Mouse (Mus musculus) stomach, postnatal 0 days (tissue): ENCODE data around the gene Fnbp1l. TPM values are rescaled to one million over a fixed set of nuclear protein-coding genes. Genes with fewer than 3 reads are reported as not detected.

ENCODE experiments used
- ATAC-seq: fragments of 200-750 bp; cut with Nextera tagmentation; 2 replicates; pipeline ENCODE4 v1.8.0; 2017; ENCODE audit not compliant: low FRiP score, low TSS enrichment
- DNase-seq: peaks from one replicate; pipeline ENCODE4 v3.0.0-alpha.2; 2016; ENCODE audit warnings: low spot score
- H3K27ac ChIP-seq: fragments of 300-500 bp; sonication (generic); replicated peaks from 2 replicates; pipeline ENCODE4 v1.5.1; 2014; ENCODE audit warnings: mild to moderate bottlenecking, control low read depth
- H3K27me3 ChIP-seq: fragments of 300-500 bp; sonication (generic); 2 replicates; pipeline ENCODE4 v1.6.1; 2014; ENCODE audit warnings: low read length; ENCODE audit not compliant: control insufficient read depth, insufficient read depth
- H3K36me3 ChIP-seq: fragments of 300-500 bp; sonication (generic); 2 replicates; pipeline ENCODE4 v1.6.1; 2014; ENCODE audit warnings: low read length, mixed read lengths; ENCODE audit not compliant: control insufficient read depth, insufficient read depth
- H3K4me1 ChIP-seq: fragments of 300-500 bp; sonication (generic); replicated peaks from 2 replicates; pipeline ENCODE4 v1.6.1; 2014; ENCODE audit warnings: antibody characterized with exemption; ENCODE audit not compliant: control insufficient read depth, insufficient read depth
- H3K4me2 ChIP-seq: fragments of 300-500 bp; sonication (generic); replicated peaks from 2 replicates; pipeline ENCODE4 v1.6.1; 2014; ENCODE audit warnings: low read depth, mild to moderate bottlenecking, control low read depth, moderate library complexity
- H3K4me3 ChIP-seq: fragments of 300-500 bp; sonication (generic); 2 replicates; pipeline ENCODE4 v1.5.1; 2014; ENCODE audit warnings: low read depth, low read length, control low read depth
- H3K9ac ChIP-seq: fragments of 300-500 bp; sonication (generic); 2 replicates; pipeline ENCODE4 v1.6.1; 2014; ENCODE audit warnings: mild to moderate bottlenecking, low read length, control low read depth, mixed read lengths
- H3K9me3 ChIP-seq: fragments of 300-500 bp; sonication (generic); 2 replicates; pipeline ENCODE4 v1.6.1; 2016; ENCODE audit warnings: low read length; ENCODE audit not compliant: control insufficient read depth
- CTCF ChIP-seq: IDR thresholded peaks from 2 replicates; pipeline ENCODE4 v1.5.1; 2016; ENCODE audit warnings: antibody characterized with exemption, low read depth, mild to moderate bottlenecking, moderate library complexity
- EP300 ChIP-seq: optimal IDR thresholded peaks from 2 replicates; pipeline ENCODE3; 2016; ENCODE audit warnings: antibody characterized with exemption
- WGBS: fragments of 180-500 bp; shearing (Covaris S2); extraction: QIAGEN DNeasy Blood & Tissue Kit; methylation state at CpG from one replicate; pipeline ENCODE4 v1.1.7; 2014; 5-methylcytosine and 5-hydroxymethylcytosine counted together
- microRNA-seq: library from miRNA; unstranded; fragments of <30 nt; microRNA quantifications from one replicate; pipeline ENCODE4, GENCODE M21; 2016
- polyA plus RNA-seq: library from polyadenylated mRNA; unstranded; fragments of >200 nt; fragmentation: Nextera tagmentation; extraction: Ambion mirVana; gene quantifications from 2 replicates; pipeline ENCODE4 v1.2.1, GENCODE M21; 2015

The Fnbp1l gene
- polyA plus RNA-seq, 1 experiment from 2014 or later, result 20.8 TPM

GRCm38 (mm10) chr3:122492872-122493615, 126.5 kb downstream of the Fnbp1l start:
- Histone ChIP-seq H3K9me3 (no peaks in the 10 kb centered on the region), H3K27me3 (no peaks in the 10 kb centered on the region), H3K4me3 (no peak overlapping the region), H3K4me2 (no peak overlapping the region), H3K9ac (no peak overlapping the region), H3K27ac (no peak overlapping the region), H3K36me3 (no peaks in the 10 kb centered on the region), H3K4me1 (no peaks in the 10 kb centered on the region; the same call in 1 of the 2 replicates)
- WGBS, result 68% methylated on average over 21 of the region's 21 CpGs
- DNase-seq, result no peak
- ATAC-seq, result no peak
- TF ChIP-seq EP300 (no peak), CTCF (no peak)

GRCm38 (mm10) chr3:122492006-122492405, 127.5 kb downstream of the Fnbp1l start:
- WGBS, result 94% methylated on average over 3 of the region's 3 CpGs
- no peak for ATAC-seq
- Histone ChIP-seq H3K4me1 (no peaks in the 10 kb centered on the region; the same call in 1 of the 2 replicates), H3K9ac (no peak overlapping the region), H3K4me2 (no peak overlapping the region), H3K27ac (no peak overlapping the region), H3K9me3 (no peaks in the 10 kb centered on the region), H3K27me3 (no peaks in the 10 kb centered on the region), H3K36me3 (no peaks in the 10 kb centered on the region), H3K4me3 (no peak overlapping the region)
- TF ChIP-seq EP300, result no peak
- no peak for TF ChIP-seq CTCF
- no peak for DNase-seq

- DNase-seq (no peak), ATAC-seq (no peak)
- no peak for TF ChIP-seq CTCF
- TF ChIP-seq EP300, result no peak
- Histone ChIP-seq H3K4me1 (no peaks in the 10 kb centered on the region; the same call in 1 of the 2 replicates), H3K4me3 (no peak overlapping the region), H3K9me3 (no peaks in the 10 kb centered on the region), H3K4me2 (no peak overlapping the region), H3K27me3 (no peaks in the 10 kb centered on the region), H3K36me3 (no peaks in the 10 kb centered on the region), H3K27ac (no peak overlapping the region), H3K9ac (no peak overlapping the region)
- WGBS, result 73% methylated on average over 6 of the region's 6 CpGs
Measured at GRCm38 (mm10) chr3:122490574-122490973, 128.9 kb downstream of the Fnbp1l start.

Small RNA genes lying within 50 kb of the gene (microRNA-seq; reads per million reads assigned to microRNA genes)
- gene Mir7657, result not detected

Other genes with a start within 250 kb of the Fnbp1l start
- gene Pde5a, start 109.2 kb upstream of the Fnbp1l start, polyA plus RNA-seq, result 12.0 and 12.8 TPM in 2 replicates